Mouse (Mus musculus): ENCODE data around the gene Ankrd55. TPM values are rescaled to one million over a fixed set of nuclear protein-coding genes. Genes with fewer than 3 reads are reported as not detected.
A peak's percentile ranks its signal among the peaks of the same experiment; 100 is the strongest.

The Ankrd55 gene
- 0.09 and 0.40 TPM in 2 replicates for total RNA-seq (2014; rRNA removed)
- polyA plus RNA-seq (2012; rRNA removed) = 0.10 and 0.17 TPM in 2 replicates

- H3K27me3 ChIP-seq (ENCODE audit: control insufficient read depth, insufficient read depth, low read length) = no peaks in the 10 kb centered on the region
- H3K36me3 ChIP-seq (ENCODE audit: control insufficient read depth, insufficient read depth, low read length) = no peaks in the 10 kb centered on the region
- peak; percentile 47 for DNase-seq (ENCODE audit: extremely low read depth, low read depth, low spot score)
- no peak for TF ChIP-seq POLR2A (IDR thresholded peaks at IDR 0.05; ENCODE audit: extremely low read depth, insufficient read depth, low read length)
- no peak for TF ChIP-seq CTCF (IDR thresholded peaks at IDR 0.05; ENCODE audit: low read depth, low read length)
- no peaks in the 10 kb centered on the region for H3K79me2 ChIP-seq (ENCODE audit: control insufficient read depth, insufficient read depth, low read length)
- WGBS = 17% methylated on average over 22 of the region's 22 CpGs
- H3K4me3 ChIP-seq (ENCODE audit: insufficient read depth, low read depth, low read length) = no peak within 1 kb of the TSS
- no peak within 1 kb of the TSS for H3K27ac ChIP-seq (replicated peaks; ENCODE audit: insufficient read depth, low read depth, low read length)
- 0 out of 2 replicates have a peak within 1 kb of the TSS, but pooled peaks have one; percentile 9 for H3K9ac ChIP-seq (ENCODE audit: low read depth, low read length)
- H3K4me1 ChIP-seq (ENCODE audit: control insufficient read depth, insufficient read depth, low read length) = peaks cover 5% of the 10 kb centered on the region
Measured at GRCm38 (mm10) chr13:112288225-112289178, at the start of gene Ankrd55. Ankrd55 (plus strand) TSS chr13:112288451.

- H3K4me1 ChIP-seq (ENCODE audit: control insufficient read depth, insufficient read depth, low read length) = 0 out of 2 replicates have a peak, but pooled peaks cover 3% of the 10 kb centered on the region
Measured at GRCm38 (mm10) chr13:112239239-112239638, 49.0 kb upstream of the Ankrd55 start.

GRCm38 (mm10) chr13:112241431-112241830 lies 46.8 kb upstream of the Ankrd55 start:
- no peak overlapping the region for H3K9ac ChIP-seq (ENCODE audit: low read depth, low read length)
- H3K27ac ChIP-seq (replicated peaks; ENCODE audit: insufficient read depth, low read depth, low read length) = no peak overlapping the region
- 24% methylated on average over 8 of the region's 8 CpGs for WGBS
- no peaks in the 10 kb centered on the region for H3K79me2 ChIP-seq (ENCODE audit: control insufficient read depth, insufficient read depth, low read length)
- no peaks in the 10 kb centered on the region for H3K27me3 ChIP-seq (ENCODE audit: control insufficient read depth, insufficient read depth, low read length)
- no peak overlapping the region for H3K4me3 ChIP-seq (ENCODE audit: insufficient read depth, low read depth, low read length)
- TF ChIP-seq POLR2A (IDR thresholded peaks at IDR 0.05; ENCODE audit: extremely low read depth, insufficient read depth, low read length) (no peak), CTCF (IDR thresholded peaks at IDR 0.05; ENCODE audit: low read depth, low read length) (no peak)
- peak; percentile 28 for DNase-seq (ENCODE audit: extremely low read depth, low read depth, low spot score)
- 0 out of 2 replicates have a peak, but pooled peaks cover 3% of the 10 kb centered on the region for H3K4me1 ChIP-seq (ENCODE audit: control insufficient read depth, insufficient read depth, low read length)
- no peaks in the 10 kb centered on the region for H3K36me3 ChIP-seq (ENCODE audit: control insufficient read depth, insufficient read depth, low read length)

More at GRCm38 (mm10) chr13:112239239-112239638, 49.0 kb upstream of the Ankrd55 start:
- Histone ChIP-seq H3K9ac (ENCODE audit: low read depth, low read length) (no peak overlapping the region), H3K27me3 (ENCODE audit: control insufficient read depth, insufficient read depth, low read length) (no peaks in the 10 kb centered on the region), H3K79me2 (ENCODE audit: control insufficient read depth, insufficient read depth, low read length) (no peaks in the 10 kb centered on the region), H3K4me3 (ENCODE audit: insufficient read depth, low read depth, low read length) (no peak overlapping the region), H3K36me3 (ENCODE audit: control insufficient read depth, insufficient read depth, low read length) (no peaks in the 10 kb centered on the region), H3K27ac (replicated peaks; ENCODE audit: insufficient read depth, low read depth, low read length) (no peak overlapping the region)
- WGBS = 94% methylated on average over 2 of the region's 2 CpGs
- DNase-seq (ENCODE audit: extremely low read depth, low read depth, low spot score) = no peak
- TF ChIP-seq CTCF (IDR thresholded peaks at IDR 0.05; ENCODE audit: low read depth, low read length) (no peak), POLR2A (IDR thresholded peaks at IDR 0.05; ENCODE audit: extremely low read depth, insufficient read depth, low read length) (no peak)

- Histone ChIP-seq H3K79me2 (ENCODE audit: control insufficient read depth, insufficient read depth, low read length) (no peaks in the 10 kb centered on the region), H3K27me3 (ENCODE audit: control insufficient read depth, insufficient read depth, low read length) (no peaks in the 10 kb centered on the region), H3K27ac (replicated peaks; ENCODE audit: insufficient read depth, low read depth, low read length) (no peak overlapping the region), H3K36me3 (ENCODE audit: control insufficient read depth, insufficient read depth, low read length) (no peaks in the 10 kb centered on the region), H3K4me1 (ENCODE audit: control insufficient read depth, insufficient read depth, low read length) (0 out of 2 replicates have a peak, but pooled peaks cover 3% of the 10 kb centered on the region), H3K9ac (ENCODE audit: low read depth, low read length) (no peak overlapping the region), H3K4me3 (ENCODE audit: insufficient read depth, low read depth, low read length) (no peak overlapping the region)
- DNase-seq (ENCODE audit: extremely low read depth, low read depth, low spot score) = no peak
- TF ChIP-seq CTCF (IDR thresholded peaks at IDR 0.05; ENCODE audit: low read depth, low read length) (no peak), POLR2A (IDR thresholded peaks at IDR 0.05; ENCODE audit: extremely low read depth, insufficient read depth, low read length) (no peak)
- 88% methylated on average over 5 of the region's 5 CpGs for WGBS
Measured at GRCm38 (mm10) chr13:112245131-112245530, 43.1 kb upstream of the Ankrd55 start.

- WGBS = 77% methylated on average over 2 of the region's 2 CpGs
- no peaks in the 10 kb centered on the region for H3K27me3 ChIP-seq (ENCODE audit: control insufficient read depth, insufficient read depth, low read length)
- no peak overlapping the region for H3K4me3 ChIP-seq (ENCODE audit: insufficient read depth, low read depth, low read length)
- H3K4me1 ChIP-seq (ENCODE audit: control insufficient read depth, insufficient read depth, low read length) = no peaks in the 10 kb centered on the region
- no peak overlapping the region for H3K9ac ChIP-seq (ENCODE audit: low read depth, low read length)
- TF ChIP-seq CTCF (IDR thresholded peaks at IDR 0.05; ENCODE audit: low read depth, low read length) (no peak), POLR2A (IDR thresholded peaks at IDR 0.05; ENCODE audit: extremely low read depth, insufficient read depth, low read length) (no peak)
- H3K27ac ChIP-seq (replicated peaks; ENCODE audit: insufficient read depth, low read depth, low read length) = no peak overlapping the region
- H3K36me3 ChIP-seq (ENCODE audit: control insufficient read depth, insufficient read depth, low read length) = no peaks in the 10 kb centered on the region
- DNase-seq (ENCODE audit: extremely low read depth, low read depth, low spot score) = no peak
- no peaks in the 10 kb centered on the region for H3K79me2 ChIP-seq (ENCODE audit: control insufficient read depth, insufficient read depth, low read length)
Measured at GRCm38 (mm10) chr13:112251433-112251832, 36.8 kb upstream of the Ankrd55 start.
